Mouse (Mus musculus) forebrain, embryonic 16.5 days (tissue): ENCODE data around the gene Cchcr1. TPM values are rescaled to one million over a fixed set of nuclear protein-coding genes. Genes with fewer than 3 reads are reported as not detected.

Experiments
- ATAC-seq: fragments of 200-750 bp; cut with Nextera tagmentation; 2 replicates; pipeline ENCODE4 v1.8.0; 2017; ENCODE audit warnings: mild to moderate bottlenecking, moderate library complexity
- H3K27ac ChIP-seq: fragments of 300-500 bp; sonication (generic); 2 replicates; pipeline ENCODE4 v1.5.1; 2014; ENCODE audit warnings: low read length, control low read depth
- H3K27me3 ChIP-seq: fragments of 300-500 bp; sonication (generic); replicated peaks from 2 replicates; pipeline ENCODE4 v1.6.1; 2014; ENCODE audit warnings: low read length; ENCODE audit not compliant: control insufficient read depth, insufficient read depth
- H3K36me3 ChIP-seq: fragments of 300-500 bp; sonication (generic); 2 replicates; pipeline ENCODE4 v1.6.1; 2014; ENCODE audit not compliant: control insufficient read depth, insufficient read depth
- H3K4me1 ChIP-seq: fragments of 300-500 bp; sonication (generic); replicated peaks from 2 replicates; pipeline ENCODE4 v1.6.1; 2014; ENCODE audit warnings: low read length; ENCODE audit not compliant: control insufficient read depth, insufficient read depth
- H3K4me2 ChIP-seq: fragments of 300-500 bp; sonication (generic); 2 replicates; pipeline ENCODE4 v1.6.1; 2014; ENCODE audit warnings: mild to moderate bottlenecking, low read length, control low read depth
- H3K4me3 ChIP-seq: fragments of 300-500 bp; sonication (generic); replicated peaks from 2 replicates; pipeline ENCODE4 v1.5.1; 2014; ENCODE audit warnings: mild to moderate bottlenecking, low read length, control low read depth
- H3K9ac ChIP-seq: fragments of 300-500 bp; sonication (generic); replicated peaks from 2 replicates; pipeline ENCODE4 v1.6.1; 2014; ENCODE audit warnings: low read depth, low read length, control low read depth
- H3K9me3 ChIP-seq: fragments of 300-500 bp; sonication (generic); 2 replicates; pipeline ENCODE4 v1.6.1; 2016; ENCODE audit warnings: low read length; ENCODE audit not compliant: control insufficient read depth
- WGBS: fragments of 180-500 bp; shearing (Covaris S2); extraction: QIAGEN DNeasy Blood & Tissue Kit; methylation state at CpG from one replicate; pipeline ENCODE4 v1.1.7; 2014; 5-methylcytosine and 5-hydroxymethylcytosine counted together
- polyA plus RNA-seq: library from polyadenylated mRNA; unstranded; fragments of >200 nt; fragmentation: Nextera tagmentation; extraction: Ambion mirVana; gene quantifications from 2 replicates; pipeline ENCODE4 v1.2.1, GENCODE M21; 2015

Cchcr1 gene
- polyA plus RNA-seq, 1 experiment from 2014 or later, result 8.8 TPM

GRCm38 (mm10) chr17:35512916-35513626 is 3.8 kb upstream of the Cchcr1 start:
- no peak overlapping the region for H3K4me2 ChIP-seq
- no peaks in the 10 kb centered on the region for H3K36me3 ChIP-seq
- no peaks in the 10 kb centered on the region for H3K27me3 ChIP-seq
- peaks cover 17% of the 10 kb centered on the region for H3K4me1 ChIP-seq
- no peak overlapping the region for H3K4me3 ChIP-seq
- no peak overlapping the region for H3K9ac ChIP-seq
- no peak overlapping the region for H3K27ac ChIP-seq
- no peak for ATAC-seq
- no peaks in the 10 kb centered on the region for H3K9me3 ChIP-seq
- 96% methylated on average over 7 of the region's 7 CpGs for WGBS

DNA sequence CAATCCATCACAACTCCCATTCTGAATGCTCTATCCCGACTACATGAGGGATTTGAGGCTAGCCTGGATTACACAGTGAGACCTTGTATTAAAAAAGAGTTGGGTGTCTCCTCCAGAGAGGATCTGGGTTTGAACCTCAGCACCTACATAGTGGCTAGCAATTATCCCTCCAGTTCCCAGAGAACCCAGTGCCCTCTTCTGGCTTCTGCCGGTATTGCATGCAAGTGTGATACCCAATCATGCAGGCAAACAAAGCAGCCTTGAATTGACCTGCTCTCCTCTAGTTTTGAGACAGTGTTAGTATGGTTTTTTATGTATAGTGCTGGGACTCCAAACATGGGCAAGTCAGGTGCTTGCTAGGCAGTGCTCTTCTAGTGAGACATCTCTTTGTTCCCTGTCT is 3.0 kb upstream of the Cchcr1 start:
- Histone ChIP-seq H3K4me2 (no peak overlapping the region), H3K4me1 (peaks cover 17% of the 10 kb centered on the region), H3K27me3 (no peaks in the 10 kb centered on the region), H3K9me3 (no peaks in the 10 kb centered on the region), H3K9ac (no peak overlapping the region), H3K27ac (no peak overlapping the region), H3K4me3 (no peak overlapping the region), H3K36me3 (no peaks in the 10 kb centered on the region)
- 10% methylated on average over 2 of the region's 2 CpGs for WGBS
- ATAC-seq, result no peak

DNA sequence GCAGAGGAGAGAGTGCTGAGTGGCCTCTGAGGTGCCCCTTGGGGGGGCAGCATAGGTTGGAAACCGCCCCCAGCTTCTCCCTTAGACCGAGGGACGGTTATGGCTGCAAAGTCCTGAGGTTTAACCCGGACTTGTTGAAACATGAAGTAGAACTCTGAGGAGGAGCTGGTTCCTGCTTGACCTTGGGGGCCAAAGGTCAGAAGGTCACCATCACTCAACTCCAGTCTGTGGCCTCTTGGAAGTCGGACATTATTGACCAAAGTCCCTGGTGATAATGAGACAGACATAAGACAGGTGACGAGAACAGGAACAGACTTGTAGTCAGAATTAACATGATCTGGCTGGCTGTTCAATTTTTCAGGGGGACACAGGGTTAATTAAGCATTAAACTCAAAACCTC is 2.1 kb upstream of the Cchcr1 start:
- Histone ChIP-seq H3K4me3 (no peak overlapping the region), H3K36me3 (no peaks in the 10 kb centered on the region), H3K4me2 (no peak overlapping the region), H3K9me3 (no peaks in the 10 kb centered on the region), H3K4me1 (peaks cover 17% of the 10 kb centered on the region), H3K27me3 (no peaks in the 10 kb centered on the region), H3K27ac (no peak overlapping the region), H3K9ac (no peak overlapping the region)
- WGBS, result 57% methylated on average over 6 of the region's 6 CpGs
- no peak for ATAC-seq

DNA sequence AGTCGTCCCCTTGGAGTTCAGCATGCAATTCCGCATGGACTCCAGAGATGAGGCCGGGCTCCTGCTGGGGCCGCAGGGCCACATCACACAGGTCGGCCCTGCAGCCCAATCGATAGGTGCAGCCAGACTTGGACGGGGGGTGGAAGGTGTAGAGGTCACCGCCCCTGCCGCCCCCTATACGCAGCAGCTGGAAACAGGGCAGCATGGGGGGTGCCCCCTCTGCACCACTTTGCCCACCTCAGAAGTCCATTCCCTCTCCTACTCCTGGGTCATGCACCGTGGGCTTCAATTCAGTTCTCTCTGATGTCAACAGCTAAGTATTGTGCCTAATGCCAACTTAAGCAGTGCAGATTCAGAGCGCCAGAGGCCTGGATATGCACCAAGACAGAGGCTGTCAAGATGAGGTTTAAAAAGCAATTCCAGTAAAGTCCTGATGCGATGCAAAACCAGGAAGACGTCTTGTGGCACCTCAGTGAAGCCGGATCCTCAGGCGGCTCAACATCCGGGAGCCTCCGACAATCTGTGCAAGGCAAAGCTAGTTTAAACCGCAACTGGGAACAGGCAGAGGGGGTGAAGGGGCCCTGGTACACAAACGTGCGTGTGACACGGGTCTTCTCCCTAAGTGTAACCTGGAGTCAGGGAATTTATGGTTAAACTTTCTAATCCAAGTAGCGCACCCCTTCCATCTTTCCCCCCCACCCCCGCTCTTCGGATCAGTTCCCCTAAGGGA is 824 bp upstream of the Cchcr1 start:
- peaks cover 17% of the 10 kb centered on the region for H3K4me1 ChIP-seq
- WGBS, result 5% methylated on average over 25 of the region's 25 CpGs
- H3K4me2 ChIP-seq, result peak overlapping the region; percentile 90
- H3K27me3 ChIP-seq, result no peaks in the 10 kb centered on the region
- H3K9ac ChIP-seq, result peak overlapping the region; percentile 55
- H3K4me3 ChIP-seq, result peak overlapping the region; percentile 71
- peak; percentile 30 for ATAC-seq
- H3K27ac ChIP-seq, result no peak overlapping the region
- H3K9me3 ChIP-seq, result no peaks in the 10 kb centered on the region
- no peaks in the 10 kb centered on the region for H3K36me3 ChIP-seq

DNA sequence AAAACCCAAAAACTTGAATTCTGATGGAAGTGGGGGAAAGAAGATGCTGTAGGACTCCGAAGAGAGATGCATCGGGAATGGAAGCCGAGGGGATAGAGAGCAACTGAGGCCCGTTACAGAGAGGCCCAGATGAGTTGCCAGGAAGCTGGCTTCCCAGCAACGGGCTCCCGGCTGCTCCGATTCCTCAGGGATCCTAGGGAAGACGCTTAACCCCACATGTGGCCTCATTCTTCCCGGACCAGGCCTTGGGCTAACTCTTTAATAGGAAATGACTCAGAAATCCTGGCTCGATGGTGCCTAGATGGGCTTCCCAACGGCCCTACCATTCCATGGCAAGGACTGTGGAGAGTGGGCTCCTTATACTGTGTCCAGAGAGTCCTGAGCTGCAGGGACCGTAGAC is 626 bp downstream of the Cchcr1 start:
- H3K4me1 ChIP-seq, result peaks cover 17% of the 10 kb centered on the region
- H3K36me3 ChIP-seq, result no peaks in the 10 kb centered on the region
- H3K9ac ChIP-seq, result peak overlapping the region; percentile 39
- no peak for ATAC-seq
- H3K9me3 ChIP-seq, result no peaks in the 10 kb centered on the region
- 6% methylated on average over 12 of the region's 12 CpGs for WGBS
- H3K4me2 ChIP-seq, result peak overlapping the region; percentile 90
- no peaks in the 10 kb centered on the region for H3K27me3 ChIP-seq
- no peak overlapping the region for H3K27ac ChIP-seq
- peak overlapping the region; percentile 71 for H3K4me3 ChIP-seq

DNA sequence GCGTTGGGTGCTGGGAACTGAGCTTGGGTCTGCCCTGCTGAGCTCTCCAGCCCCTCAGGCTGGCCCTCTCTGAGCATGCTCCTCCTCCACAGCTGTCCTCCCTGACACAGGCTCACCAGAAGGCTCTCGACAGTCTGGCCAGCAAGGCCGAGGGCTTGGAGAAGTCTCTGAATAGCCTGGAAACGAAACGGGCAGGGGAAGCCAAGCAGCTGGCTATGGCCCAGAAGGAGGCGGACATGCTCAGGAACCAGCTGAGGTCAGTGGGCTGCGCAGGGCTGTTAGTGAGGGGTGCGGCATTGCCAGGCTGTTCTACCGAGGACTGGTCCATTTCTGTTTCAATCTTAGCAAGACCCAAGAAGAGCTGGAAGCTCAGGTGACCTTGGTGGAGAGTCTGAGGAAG is 7.5 kb downstream of the Cchcr1 start:
- H3K27ac ChIP-seq, result no peak overlapping the region

DNA sequence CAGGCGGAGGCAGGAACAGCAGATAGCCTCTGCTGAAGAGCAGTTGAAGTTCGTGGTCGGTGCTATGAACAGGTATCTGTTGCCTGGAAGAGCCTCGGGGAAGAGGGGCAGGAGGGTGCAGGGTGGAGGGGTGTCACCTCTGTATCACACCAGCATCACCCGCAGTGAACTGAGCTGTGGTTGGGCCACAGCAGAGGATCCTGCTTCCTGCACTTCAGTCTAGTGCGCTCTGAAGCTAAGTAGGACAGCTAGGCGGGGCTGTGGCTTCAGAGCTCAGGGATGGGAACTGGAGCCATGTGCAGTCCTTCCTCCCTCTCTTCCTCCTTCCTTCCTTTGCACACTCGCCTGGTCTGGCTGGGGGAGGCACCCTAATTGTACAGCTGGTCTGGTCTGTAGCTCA is 9.7 kb downstream of the Cchcr1 start:
- Histone ChIP-seq H3K9me3 (no peaks in the 10 kb centered on the region), H3K27ac (no peak overlapping the region), H3K4me3 (no peak overlapping the region), H3K9ac (no peak overlapping the region), H3K4me2 (no peak overlapping the region), H3K27me3 (no peaks in the 10 kb centered on the region), H3K36me3 (no peaks in the 10 kb centered on the region; the same call in 1 of the 2 replicates), H3K4me1 (no peaks in the 10 kb centered on the region)
- 79% methylated on average over 8 of the region's 8 CpGs for WGBS
- no peak for ATAC-seq

More for the DNA sequence above, 7.5 kb downstream of the Cchcr1 start:
- H3K9ac ChIP-seq, result no peak overlapping the region
- H3K4me2 ChIP-seq, result no peak overlapping the region
- no peaks in the 10 kb centered on the region for H3K27me3 ChIP-seq
- H3K4me1 ChIP-seq, result no peaks in the 10 kb centered on the region
- 90% methylated on average over 9 of the region's 9 CpGs for WGBS
- no peaks in the 10 kb centered on the region; the same call in 1 of the 2 replicates for H3K36me3 ChIP-seq
- no peak overlapping the region for H3K4me3 ChIP-seq
- no peaks in the 10 kb centered on the region for H3K9me3 ChIP-seq
- no peak for ATAC-seq

- Histone ChIP-seq H3K9ac (no peak overlapping the region), H3K36me3 (no peaks in the 10 kb centered on the region; the same call in 1 of the 2 replicates), H3K4me1 (no peaks in the 10 kb centered on the region), H3K4me2 (no peak overlapping the region), H3K9me3 (no peaks in the 10 kb centered on the region), H3K27me3 (no peaks in the 10 kb centered on the region), H3K27ac (no peak overlapping the region), H3K4me3 (no peak overlapping the region)
- no peak for ATAC-seq
- WGBS, result 22% methylated on average over 3 of the region's 3 CpGs
Observed at GRCm38 (mm10) chr17:35532360-35532759, 15.5 kb downstream of the Cchcr1 start.

DNA sequence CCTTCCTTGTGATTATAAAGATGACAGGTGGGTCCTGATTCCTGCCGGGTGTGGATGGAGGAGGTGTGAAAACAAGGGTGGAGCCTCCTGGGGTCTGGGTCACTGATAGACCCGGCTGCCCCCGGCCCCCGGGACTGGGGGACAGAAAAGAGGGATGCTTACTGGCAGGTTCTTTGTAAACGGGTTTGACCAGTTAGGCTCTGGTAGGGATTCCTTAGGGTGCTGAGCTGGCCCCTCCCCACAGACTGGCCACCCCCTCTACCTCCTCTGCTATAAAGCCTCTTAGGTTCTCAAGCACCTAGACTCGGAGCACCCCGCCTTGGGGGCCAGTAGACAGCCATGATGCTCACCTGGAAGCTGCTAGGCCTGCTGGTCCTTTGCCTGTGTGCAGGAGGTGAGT is 16.0 kb downstream of the Cchcr1 start, which contains the start of gene Psors1c2:
Psors1c2 (plus strand) TSS at position 301 of the 400 bp plus-strand sequence.
- Histone ChIP-seq H3K4me2 (no peak within 1 kb of the TSS), H3K4me1 (no peaks in the 10 kb centered on the region), H3K27me3 (no peaks in the 10 kb centered on the region), H3K27ac (no peak within 1 kb of the TSS), H3K36me3 (no peaks in the 10 kb centered on the region; the same call in 1 of the 2 replicates), H3K4me3 (no peak within 1 kb of the TSS), H3K9ac (no peak within 1 kb of the TSS), H3K9me3 (no peaks in the 10 kb centered on the region)
- WGBS, result 58% methylated on average over 7 of the region's 7 CpGs
- ATAC-seq, result no peak
